Mouse (Mus musculus) brown adipose tissue, adult 24 weeks (tissue): ENCODE measurements around the gene Phb2. TPM values are rescaled to one million over a fixed set of nuclear protein-coding genes. Genes with fewer than 3 reads are reported as not detected.

Experiments used
- H3K27ac ChIP-seq: fragments of 200-500 bp; replicated peaks from 2 replicates; pipeline ENCODE4 v1.5.1; 2012; ENCODE audit warnings: low read depth, mild to moderate bottlenecking, low read length
- H3K4me1 ChIP-seq: fragments of 200-500 bp; 2 replicates; pipeline ENCODE4 v1.6.1; 2012; ENCODE audit warnings: low read length, mixed read lengths; ENCODE audit not compliant: control insufficient read depth, insufficient read depth, insufficient read length
- H3K4me3 ChIP-seq: fragments of 200-500 bp; 2 replicates; pipeline ENCODE4 v1.5.1; 2012; ENCODE audit warnings: low read depth, mild to moderate bottlenecking, low read length, moderate library complexity; ENCODE audit not compliant: insufficient read depth
- polyA plus RNA-seq: library from polyadenylated mRNA; stranded (reverse); fragments of >200 nt; gene quantifications from 2 replicates; pipeline ENCODE4 v1.2.4, GENCODE M21; 2012; ENCODE audit not compliant: missing spikeins, insufficient read depth, insufficient read length

Phb2 gene
- polyA plus RNA-seq, 1 experiment = 381 TPM

- peak overlapping the region; percentile 41 for H3K4me3 ChIP-seq
- peak overlapping the region; percentile 27; the same call in 1 of the 2 replicates for H3K27ac ChIP-seq
- H3K4me1 ChIP-seq = peaks cover 6% of the 10 kb centered on the region; the same call in 1 of the 2 replicates
Measured at GRCm38 (mm10) chr6:124744755-124745321, 32.7 kb downstream of the Phb2 start.

DNA sequence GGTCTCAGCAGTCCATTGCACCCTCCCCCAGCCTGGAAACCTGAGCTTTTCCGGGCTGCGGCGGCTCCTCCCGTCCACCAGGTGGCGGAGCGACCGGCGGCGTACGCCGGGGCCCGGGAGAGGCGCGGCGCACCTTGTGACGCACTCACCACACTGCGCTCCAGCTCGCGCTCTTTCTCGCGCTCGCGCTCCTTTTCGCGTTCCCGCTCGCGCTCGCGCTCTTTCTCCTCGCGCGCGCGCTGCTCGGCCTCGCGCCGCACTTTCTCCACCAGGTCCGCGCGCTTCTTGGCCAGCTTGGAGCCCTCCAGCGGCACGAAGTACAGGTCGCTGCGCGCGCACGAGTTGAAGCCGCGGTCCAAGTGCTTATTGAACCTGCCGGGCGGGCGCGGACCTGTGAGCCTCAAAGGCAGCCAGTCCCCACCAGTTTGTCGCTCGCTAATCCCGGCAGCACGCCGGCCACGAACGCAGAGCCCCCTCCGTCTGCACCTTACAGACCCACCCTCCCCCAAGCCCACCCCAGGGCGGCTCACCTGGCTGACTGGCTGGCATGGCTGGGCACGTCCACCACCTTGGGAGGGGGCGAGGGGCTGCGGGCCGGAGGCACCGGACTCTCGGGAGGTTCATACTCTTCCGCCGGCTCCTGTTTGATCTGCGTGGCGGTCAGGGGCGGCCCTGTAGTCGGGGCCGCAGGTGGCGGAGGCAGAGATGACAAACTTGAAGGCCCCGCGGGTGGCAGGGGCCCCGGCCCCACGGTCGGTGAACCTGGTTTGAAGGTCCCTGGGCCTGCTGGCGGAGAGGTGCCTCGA lies 33.6 kb downstream of the Phb2 start:
- H3K27ac ChIP-seq = peak overlapping the region; percentile 64
- peaks cover 3% of the 10 kb centered on the region; the same call in 1 of the 2 replicates for H3K4me1 ChIP-seq
- H3K4me3 ChIP-seq = peak overlapping the region; percentile 63

DNA sequence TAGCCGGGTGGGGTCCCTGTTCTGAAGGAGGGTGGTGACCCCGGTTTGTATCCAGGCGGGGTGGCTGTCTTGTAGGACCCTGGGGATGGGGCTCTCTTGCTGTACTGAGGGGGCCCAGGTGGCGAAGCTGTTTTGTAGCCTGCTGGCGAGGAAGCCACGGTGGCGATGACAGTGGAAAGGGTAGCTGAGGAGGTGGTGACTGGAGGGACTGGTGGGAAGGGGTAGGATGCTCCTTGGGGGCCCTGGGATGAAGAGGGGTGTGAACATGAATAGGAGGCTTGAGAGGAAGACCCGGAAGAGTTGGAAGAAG lies 34.1 kb downstream of the Phb2 start:
- Histone ChIP-seq H3K27ac (no peak overlapping the region), H3K4me3 (peak overlapping the region; percentile 63), H3K4me1 (peaks cover 3% of the 10 kb centered on the region; the same call in 1 of the 2 replicates)

GRCm38 (mm10) chr6:124746654-124747632 lies 34.8 kb downstream of the Phb2 start:
- H3K4me1 ChIP-seq = peaks cover 3% of the 10 kb centered on the region; the same call in 1 of the 2 replicates
- peak overlapping the region; percentile 63 for H3K4me3 ChIP-seq
- no peak overlapping the region for H3K27ac ChIP-seq

DNA sequence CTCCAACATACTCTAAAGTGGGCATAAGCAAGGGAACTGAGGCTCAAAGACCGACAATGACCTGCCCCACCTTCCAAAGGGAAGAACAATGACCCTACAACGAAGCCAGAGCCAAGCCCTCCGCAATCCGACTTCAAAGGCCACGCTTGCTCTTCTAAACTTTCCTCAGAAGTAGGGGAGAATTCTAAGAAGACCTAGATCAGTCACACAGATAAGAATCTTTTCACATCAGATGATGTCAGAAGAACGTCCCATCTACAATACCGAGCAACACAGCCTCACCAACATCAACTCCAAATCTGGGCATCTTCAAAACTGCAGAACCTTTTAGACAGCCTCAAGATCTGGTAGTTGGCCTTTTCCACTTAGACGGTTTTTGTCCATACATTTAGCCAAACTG lies 38.3 kb downstream of the Phb2 start:
- Histone ChIP-seq H3K4me3 (no peak overlapping the region), H3K4me1 (peaks cover 3% of the 10 kb centered on the region), H3K27ac (no peak overlapping the region)

- 0 out of 2 replicates have a peak overlapping the region, but pooled peaks have one; percentile 24 for H3K27ac ChIP-seq
- no peak overlapping the region for H3K4me3 ChIP-seq
Measured at GRCm38 (mm10) chr6:124753861-124754260, 41.7 kb downstream of the Phb2 start.

DNA sequence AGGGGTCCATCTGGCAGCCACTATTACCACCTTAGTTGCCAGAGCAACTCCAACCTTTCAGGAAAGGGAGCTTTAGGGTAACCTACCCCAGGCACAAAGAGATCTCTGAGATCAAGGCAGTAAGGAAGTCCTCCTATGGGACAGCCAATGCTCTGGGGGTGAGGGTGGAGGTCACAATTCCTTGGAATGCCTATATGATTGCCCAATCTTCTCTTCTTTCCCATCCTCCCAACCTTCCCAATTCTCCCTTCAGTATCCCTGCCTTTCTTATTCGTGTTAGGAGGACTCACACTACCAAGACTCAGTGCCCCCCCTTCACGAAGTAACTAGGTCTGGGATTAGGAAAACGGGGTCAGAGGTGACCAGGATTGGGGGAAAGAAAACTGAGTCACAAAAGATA lies 43.2 kb downstream of the Phb2 start:
- Histone ChIP-seq H3K27ac (peak overlapping the region; percentile 77), H3K4me3 (peak overlapping the region; percentile 85), H3K4me1 (peaks cover 13% of the 10 kb centered on the region)

More at GRCm38 (mm10) chr6:124753861-124754260, 41.7 kb downstream of the Phb2 start:
- peaks cover 13% of the 10 kb centered on the region for H3K4me1 ChIP-seq

- peaks cover 13% of the 10 kb centered on the region for H3K4me1 ChIP-seq
- peak within 1 kb of the TSS; percentile 85 for H3K4me3 ChIP-seq
- H3K27ac ChIP-seq = peak within 1 kb of the TSS; percentile 77
Measured at GRCm38 (mm10) chr6:124755831-124756595, 43.9 kb downstream of the Phb2 start, which contains the start of the genes Gm45234 and Atn1. Gene Gm45234, minus strand, starts transcription at chr6:124756021. Gene Atn1, minus strand, starts transcription at chr6:124756524.

- Histone ChIP-seq H3K4me3 (peak overlapping the region; percentile 72), H3K27ac (peak overlapping the region; percentile 55), H3K4me1 (peaks cover 13% of the 10 kb centered on the region)
Measured at GRCm38 (mm10) chr6:124756652-124757350, 44.7 kb downstream of the Phb2 start.

GRCm38 (mm10) chr6:124757351-124757880 lies 45.3 kb downstream of the Phb2 start:
- H3K27ac ChIP-seq = peak overlapping the region; percentile 39
- peak overlapping the region; percentile 72 for H3K4me3 ChIP-seq
- peaks cover 13% of the 10 kb centered on the region for H3K4me1 ChIP-seq

DNA sequence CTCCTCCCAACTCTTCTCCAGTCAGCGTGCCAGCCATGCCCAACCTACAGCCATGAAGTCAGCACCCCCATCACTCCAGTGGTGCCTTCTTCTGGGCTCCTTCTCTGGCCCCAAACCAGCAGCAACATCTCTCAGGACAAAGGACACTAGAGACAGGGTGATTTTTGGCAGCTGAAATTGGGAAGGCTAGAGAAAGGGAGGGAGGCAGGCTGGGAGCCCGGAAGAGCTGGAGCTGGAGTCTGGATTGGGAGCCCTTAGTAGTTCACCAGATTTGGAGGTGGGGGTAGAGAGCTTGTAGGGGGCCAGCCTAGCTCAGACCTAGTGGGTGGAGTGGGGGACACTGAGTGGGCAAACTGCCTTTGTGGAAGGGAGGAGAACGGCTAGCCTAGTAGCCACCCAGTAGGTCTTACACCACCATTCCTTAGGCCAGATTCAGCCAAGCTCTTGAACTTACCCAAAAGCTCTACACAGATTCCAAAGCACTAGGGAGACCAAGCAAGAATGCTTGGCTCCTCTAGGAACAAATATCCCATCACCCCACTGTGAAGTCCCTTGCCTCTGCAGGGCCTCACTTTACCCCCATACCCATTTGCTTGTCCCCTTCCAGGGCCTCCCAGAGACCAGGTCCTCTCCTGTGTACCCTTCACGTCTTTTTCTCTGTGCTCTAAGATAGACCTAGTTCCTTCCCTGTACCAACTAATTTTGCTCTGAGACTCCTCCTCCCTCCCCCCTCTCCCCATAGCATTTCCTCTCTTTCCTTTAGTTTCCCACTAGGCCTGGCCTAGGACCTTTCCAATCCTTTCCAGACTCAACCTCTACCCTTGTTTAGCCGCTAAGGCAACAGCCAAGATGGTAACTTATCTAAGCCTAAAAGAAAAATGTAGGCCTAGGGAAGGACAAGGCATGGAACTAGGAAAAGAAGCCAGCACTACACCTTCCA lies 46.0 kb downstream of the Phb2 start:
- Histone ChIP-seq H3K4me3 (peak overlapping the region; percentile 72), H3K4me1 (peaks cover 13% of the 10 kb centered on the region), H3K27ac (peak overlapping the region; percentile 86)

- H3K4me3 ChIP-seq = no peak overlapping the region
- peak overlapping the region; percentile 79 for H3K27ac ChIP-seq
- peaks cover 11% of the 10 kb centered on the region for H3K4me1 ChIP-seq
Measured at GRCm38 (mm10) chr6:124758849-124759232, 46.7 kb downstream of the Phb2 start.

DNA sequence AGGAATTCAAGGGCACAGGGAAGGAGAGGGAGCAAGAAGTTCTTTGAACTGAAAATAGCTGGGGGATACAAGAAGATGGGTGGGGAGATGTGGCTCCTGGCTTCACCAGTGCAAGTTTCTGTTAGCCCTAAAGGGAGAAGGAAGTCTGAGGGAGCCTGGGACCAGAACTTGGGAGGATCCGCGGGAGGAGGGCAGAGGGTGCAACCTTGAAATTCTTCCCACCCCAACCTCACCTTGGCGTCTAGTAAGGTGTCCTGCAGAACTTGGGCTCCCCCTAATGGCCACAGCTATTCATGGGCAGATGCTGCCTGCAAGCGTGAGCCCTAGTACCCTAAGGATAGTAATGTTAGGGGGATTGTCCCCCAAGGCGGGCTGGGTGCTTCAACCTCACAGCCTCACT lies 47.1 kb downstream of the Phb2 start:
- Histone ChIP-seq H3K27ac (peak overlapping the region; percentile 79), H3K4me3 (no peak overlapping the region), H3K4me1 (peaks cover 11% of the 10 kb centered on the region)
